Mouse (Mus musculus) layer of hippocampus, postnatal 10 days (tissue): ENCODE results near the gene Amigo2. TPM values are rescaled to one million over a fixed set of nuclear protein-coding genes. Genes with fewer than 3 reads are reported as not detected.

ENCODE experiments used
- DNase-seq, 2 experiments: peaks; one replicate each; pipeline ENCODE4 v3.0.0; 2021; ENCODE audit warnings: low spot score in 2 of 2
- total RNA-seq, 2 experiments: library from RNA; stranded (reverse); gene quantifications; 2 replicates each; pipeline ENCODE4 v1.2.3; 2021

Gene Amigo2
- total RNA-seq, 2 experiments from 2014 or later = 14.9 to 15.6 TPM

DNA sequence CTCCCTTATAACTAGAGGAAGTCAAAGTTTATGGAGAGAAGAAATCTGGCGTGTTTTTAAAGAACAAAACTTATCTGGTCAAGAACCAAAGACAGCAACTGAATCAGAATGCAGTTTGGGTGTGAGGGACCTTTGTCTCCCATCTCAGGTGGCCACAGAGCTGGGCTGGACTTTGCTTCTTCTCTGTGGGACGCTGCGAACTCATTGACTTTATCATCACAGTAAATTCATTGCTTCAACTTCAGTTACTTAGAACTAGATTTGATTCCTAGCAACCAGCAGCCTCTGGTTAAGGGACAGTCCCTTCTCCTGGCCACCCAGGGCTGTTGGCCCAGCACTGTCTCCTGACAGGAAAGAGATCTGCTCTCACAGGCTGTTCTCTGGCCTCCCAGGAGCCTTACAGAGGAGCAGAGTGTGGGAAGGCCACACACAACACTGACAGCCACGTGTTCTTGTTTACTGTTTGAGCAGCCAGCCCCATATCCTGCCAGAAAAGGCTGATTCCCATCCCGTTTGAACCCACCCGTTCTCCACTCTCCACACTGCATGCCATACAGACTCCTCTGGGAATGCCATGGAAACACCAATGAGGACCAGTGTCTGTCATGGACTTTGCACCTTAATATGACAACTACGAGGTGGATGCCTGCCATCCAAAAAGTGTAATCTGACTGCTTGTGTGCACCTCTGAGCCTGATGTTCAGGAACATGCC, 25.1 kb upstream of the Amigo2 start:
- DNase-seq = no peak

DNA sequence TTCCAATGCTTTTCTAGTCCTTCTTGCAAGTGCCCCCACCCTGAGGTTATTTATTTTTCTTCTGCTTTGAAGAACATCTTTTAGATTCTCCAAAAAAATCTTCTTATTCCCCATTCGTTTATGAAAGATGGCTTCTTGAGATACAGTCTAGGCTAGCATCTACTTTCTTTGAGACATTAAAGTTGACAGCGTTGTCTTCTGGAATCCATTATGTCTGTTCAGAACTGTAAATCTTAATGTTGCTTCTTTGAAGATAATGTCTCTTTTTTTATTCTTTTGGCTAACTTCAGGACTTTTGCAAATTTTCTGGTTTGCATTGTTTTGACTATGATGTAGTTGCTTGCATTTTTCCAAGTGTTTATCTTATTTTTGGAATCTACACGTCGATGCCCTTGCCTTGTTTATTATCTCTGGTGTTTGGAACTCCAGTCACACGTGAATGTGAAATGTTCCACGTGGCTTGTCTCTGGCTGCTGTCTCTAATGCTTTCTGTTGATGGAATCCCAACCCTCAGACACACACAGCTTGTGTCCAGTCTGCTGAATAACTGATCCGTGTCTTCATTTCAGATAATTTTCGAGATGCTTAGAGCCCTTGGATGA, 20.1 kb upstream of the Amigo2 start:
- DNase-seq = no peak

DNA sequence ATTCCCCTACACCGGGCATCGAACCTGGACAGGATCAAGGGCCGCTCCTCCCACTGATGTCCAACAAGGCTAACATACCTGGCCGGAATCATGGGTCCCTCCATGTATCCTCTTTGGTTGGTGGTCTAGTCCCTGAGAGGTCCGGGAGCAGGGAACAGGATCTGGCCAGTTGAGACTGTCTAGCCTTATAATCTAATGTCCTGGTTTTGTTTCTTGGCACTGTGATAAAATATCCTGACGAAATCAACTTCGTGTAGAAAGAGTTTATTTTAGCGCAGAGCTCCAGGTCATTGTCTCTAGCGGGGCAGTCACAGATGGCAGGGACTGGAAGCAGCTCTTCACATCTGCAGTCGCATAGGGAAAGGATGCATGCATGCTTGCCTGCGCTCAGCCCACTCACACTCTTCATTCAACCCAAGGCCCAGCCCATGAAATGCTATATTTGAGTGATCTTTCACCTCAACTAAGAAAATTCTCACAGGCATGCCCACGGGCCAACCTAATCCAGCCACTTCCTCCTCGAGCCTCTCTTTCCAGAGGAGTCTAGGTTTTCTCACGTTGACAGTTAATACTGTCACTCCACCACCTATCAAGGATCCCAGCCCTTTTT, 19.3 kb upstream of the Amigo2 start:
- DNase-seq = no peak

DNA sequence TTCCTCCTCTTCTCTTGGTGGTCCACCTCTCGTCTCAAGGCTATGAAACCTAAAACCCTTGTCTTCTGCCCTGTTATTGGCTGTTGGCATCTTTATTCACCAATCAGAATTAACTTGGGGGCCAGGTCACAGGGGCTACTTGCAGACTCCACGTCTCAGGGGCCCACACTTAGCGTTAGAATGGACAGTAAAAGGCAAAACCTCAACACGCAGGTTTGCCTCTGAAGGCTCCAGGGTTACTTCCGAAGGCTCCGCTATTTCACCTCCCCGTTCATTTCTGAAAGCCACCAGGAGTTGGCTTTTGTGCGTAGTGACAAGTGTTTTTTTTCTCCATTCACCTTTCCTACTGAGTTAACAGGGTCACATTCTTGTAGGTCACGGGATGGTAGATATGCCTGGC, 15.2 kb upstream of the Amigo2 start:
- DNase-seq = no peak

DNA sequence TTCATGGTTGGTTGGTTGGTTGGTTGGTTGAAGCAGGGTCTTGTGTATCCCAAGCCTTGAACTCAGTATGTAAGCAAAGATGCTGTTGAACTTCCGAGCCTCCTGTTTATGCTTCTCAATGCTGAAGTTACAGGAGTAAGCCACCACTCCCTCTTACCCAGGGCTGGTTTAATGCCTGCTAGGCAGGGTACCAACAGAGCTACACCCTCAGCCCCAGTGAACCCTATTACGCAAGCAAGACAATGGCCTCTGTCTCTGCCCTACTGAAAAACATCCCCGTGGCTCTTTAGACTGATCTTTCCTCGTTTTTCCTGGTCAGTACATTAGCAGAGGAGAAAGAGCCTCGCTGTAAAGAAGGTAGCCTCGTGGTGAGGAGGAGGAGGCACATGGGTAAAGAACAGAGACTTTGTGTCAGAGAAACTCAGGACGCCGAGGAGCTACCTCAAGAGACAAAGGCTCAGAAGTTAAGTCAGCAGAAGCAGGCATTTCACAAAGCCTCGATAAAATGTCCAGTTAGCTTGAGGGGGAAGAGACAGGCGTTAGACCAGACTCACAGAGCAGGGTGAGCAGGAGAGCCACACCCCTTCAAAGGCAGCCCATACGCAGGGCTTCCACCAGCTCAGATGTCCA, 13.0 kb upstream of the Amigo2 start:
- DNase-seq = no peak

DNA sequence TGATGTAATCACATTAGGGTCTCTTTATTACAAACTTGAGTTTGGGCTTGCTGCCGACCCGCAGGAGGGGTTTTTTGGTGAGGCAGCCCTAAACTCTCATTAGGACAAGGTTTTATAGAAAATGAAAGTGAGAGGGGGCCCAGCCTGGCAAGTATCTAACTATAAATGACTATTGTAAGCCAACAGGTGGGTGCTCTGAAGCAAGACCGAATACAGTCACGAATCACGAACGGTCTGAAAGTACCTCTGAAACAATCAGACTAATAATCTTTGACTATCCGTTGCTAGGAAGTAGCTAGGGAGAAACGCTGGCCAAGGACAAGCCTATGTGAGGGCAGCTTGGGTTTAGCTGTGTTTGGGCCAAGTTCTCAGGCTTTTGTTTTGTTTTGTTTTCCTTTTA, 12.2 kb upstream of the Amigo2 start:
- DNase-seq = no peak

DNA sequence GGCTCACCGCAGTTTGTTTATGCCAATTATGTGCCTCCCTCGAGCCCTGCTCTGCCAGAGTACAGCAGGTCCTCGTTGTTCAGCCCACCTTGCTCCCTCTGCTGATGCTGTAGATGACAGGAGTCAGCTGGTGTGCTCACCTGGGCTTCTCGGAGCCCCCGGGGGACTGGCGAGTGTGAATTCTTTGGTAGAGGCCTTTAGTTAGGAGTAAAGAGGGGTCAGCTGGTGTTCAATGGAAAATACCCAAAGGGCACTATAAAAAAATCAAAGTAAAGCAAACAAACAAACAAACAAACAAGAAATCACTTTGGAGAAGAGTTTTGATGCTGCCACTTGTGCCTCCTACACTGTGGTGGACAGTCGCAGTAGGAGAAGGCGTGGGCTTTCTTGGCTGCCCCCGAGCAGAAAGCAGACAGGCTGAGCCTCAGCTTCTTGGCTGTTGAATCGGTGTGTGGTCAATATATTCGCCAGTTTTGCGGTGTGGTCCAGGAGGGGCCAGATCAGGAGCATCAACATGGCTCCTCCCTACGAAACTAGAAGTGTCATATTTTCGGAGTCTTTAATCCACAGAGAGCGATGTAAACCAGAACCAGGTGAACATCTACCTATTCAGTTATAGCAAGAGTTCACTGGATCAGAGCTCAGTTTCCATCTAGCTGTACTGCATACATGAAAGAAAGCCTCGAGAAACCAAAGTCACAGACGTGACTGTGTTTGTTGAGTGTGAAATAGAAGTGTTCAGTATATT, 11.6 kb upstream of the Amigo2 start:
- DNase-seq = no peak

DNA sequence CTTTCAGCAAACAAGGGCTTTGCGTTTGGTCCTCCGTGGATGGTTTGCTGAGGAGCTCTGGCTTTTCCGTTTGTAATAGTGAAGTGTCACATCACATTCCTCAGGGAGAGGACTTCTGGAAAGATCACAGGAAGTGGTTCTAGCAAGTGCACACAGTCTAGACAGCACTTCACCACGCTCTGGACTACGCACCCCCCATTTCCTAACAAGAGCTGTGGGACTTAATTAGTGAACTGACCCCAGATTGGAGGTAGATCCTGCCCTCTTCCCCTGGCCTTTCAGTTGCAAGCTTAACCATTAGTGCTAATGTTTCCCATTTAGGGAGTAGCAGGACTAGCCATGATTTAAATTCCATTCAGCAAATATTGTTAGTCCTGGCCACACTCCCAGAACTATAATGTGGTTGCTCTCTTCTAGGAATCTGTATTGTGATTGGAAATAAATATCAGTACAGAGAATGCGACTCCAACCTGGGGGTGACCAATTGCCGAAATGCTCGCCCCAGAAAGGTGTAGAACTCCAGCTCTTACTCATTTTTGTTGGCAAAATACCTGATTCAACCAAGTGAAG, 10.2 kb upstream of the Amigo2 start:
- no peak for DNase-seq

DNA sequence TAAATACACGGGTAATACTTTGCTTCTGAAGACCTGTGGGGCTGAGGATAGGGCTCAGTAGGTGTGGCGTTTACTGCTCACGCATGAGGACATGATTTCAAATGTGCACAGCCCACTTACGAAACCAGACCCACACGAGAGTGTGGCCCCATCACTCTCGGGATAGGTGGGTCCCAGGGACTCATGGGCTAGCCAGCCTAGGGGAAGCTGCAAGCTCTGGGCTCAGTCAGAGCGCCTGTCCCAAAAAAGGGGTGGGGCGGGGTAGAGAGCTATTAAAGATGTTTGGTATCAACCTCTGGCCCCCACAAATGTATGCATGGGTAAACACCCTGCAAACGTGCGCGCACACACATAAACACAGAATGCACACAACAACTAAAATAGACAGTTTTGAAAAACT, 9.3 kb upstream of the Amigo2 start:
- no peak for DNase-seq

DNA sequence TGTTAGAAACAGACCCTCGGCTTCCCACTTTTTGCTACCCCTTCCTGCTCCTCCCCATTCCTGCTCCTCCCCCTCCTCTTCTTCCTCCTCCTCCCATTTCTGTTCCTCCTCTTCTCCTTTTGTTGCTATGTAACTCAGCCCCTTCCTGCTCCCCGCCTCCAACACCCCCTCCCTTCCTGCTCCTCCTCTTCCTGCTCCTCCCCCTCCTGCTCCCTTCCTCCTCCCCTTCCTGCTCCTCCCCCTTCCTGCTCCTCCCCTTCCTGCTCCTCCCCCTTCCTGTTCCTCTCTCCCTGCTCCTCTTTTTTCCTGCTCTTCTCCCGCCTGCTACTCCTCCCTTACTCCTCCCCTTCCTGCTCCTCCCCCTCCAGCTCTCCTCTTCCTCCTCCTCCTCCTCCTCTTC, 8.7 kb upstream of the Amigo2 start:
- no peak for DNase-seq

DNA sequence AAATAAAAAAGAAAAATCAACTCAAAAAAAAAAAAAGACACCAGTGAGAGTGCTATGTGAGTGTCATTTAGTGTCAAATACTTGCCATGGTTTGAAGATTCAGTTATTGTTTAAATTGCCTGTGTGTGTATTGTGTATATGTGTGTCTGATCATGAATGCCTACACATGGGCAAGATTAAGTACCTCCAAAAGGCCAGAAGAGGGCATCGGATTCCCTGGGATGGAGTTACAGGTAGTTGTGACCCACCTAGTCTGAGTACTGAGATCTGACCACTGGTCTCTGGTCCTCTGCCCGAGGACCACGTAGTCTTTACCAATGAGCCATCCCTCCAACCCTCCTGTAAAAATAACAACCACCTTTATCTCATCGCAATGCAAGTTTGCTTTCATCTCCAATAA, 7.3 kb upstream of the Amigo2 start:
- no peak for DNase-seq

DNA sequence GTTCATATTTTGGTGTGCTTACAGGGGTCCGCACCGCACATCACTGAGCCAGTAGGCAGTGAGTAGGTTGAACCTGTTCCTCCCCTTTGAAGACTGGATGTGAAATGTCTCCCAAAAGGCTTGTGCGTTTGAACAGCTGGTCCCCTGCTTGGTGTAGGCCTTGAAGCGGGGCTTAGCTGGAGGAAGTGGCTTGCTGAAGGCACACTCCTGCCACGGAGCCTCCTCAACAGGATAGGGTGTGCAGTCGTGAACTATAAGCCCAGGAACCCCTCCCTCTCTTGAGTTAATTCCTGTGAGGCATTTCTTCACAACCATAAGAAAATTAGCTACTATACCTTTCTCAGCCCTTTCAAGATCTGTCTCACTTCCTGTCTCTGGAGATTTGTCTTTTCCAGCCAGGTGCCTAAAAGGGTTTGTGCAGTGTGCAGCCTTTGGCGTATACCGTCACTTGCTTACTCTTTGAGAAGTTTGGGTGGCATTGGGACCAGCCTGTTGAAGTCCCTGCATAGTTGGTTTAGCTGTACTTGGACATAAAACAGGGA, 5.5 kb upstream of the Amigo2 start:
- no peak for DNase-seq

DNA sequence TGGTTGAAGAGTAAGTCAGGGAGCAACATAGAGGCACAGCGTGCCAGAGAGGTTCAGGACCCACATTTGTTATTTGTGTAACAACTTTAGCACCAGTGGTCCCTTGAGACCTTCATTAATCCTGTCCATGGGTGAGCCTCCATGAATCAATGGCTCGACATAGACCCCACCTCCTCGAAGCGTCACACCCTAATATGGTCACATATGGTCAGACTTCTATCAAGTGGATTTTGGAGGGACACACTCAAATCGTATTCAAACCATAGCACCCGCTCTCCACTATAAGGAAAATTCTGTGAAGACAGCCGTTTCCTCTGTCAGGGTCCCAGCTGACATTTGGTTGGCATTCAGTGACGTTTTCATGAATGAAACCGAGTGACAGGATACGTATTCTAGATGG, 2.2 kb upstream of the Amigo2 start:
- DNase-seq = no peak

DNA sequence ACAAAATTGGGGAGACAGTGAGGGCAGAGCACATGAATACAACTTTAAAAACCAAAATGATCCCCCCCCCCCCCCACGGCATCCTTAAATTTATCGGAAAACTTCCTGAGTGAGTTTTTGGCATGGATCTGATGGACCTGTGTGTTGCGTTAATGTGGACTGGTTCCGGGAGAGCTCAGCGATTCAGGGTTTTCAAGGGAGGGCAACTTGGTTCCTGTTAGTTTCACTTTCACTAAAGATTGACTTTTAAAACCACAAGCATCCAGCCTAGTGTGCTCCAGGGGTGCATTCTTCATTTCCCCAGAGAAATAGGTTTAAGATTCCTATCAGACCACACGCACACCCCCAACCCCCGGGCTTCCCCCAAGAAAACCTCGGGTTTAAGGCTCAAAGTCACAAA, 1.2 kb upstream of the Amigo2 start:
- no peak for DNase-seq

DNA sequence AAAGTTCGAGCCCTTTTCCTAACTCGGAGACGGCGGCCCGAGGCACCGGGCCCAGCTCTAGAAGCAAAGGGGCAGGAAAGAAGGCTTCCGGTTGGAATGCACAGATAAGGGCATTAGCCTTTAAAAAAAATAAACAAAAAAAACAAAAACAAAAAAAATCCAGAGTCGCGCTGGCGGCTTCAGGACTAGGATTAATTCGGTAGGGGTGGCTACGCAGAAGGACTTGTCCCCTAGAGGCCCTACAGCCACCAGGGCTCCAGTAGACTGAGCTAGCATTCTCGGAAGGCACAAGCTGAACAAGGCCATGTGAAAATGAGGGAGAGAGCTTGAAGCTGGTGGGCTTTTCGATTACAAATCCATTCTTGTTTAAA, 689 bp upstream of the Amigo2 start:
- peak in 1 of 2 experiments; percentile 26 for DNase-seq

DNA sequence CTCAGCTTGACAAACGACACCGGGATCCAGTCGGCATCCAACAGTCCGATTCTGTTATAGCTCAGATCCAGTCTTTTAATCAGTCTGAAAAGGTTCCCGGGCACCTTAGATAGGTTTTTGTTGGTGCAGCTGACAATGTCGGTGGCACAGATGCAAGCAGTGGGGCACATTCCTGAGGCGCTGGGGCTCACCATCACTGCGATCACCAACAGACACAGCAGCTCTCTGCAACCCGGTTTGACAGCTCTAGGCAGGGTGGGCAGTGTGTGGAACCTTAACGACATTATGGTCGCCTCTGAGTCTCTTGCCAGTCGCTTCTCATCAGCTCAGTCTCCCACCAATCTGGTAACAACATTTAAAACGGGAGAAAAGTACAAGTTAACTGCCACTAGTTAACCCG, 831 bp downstream of the Amigo2 start:
- DNase-seq = no peak

DNA sequence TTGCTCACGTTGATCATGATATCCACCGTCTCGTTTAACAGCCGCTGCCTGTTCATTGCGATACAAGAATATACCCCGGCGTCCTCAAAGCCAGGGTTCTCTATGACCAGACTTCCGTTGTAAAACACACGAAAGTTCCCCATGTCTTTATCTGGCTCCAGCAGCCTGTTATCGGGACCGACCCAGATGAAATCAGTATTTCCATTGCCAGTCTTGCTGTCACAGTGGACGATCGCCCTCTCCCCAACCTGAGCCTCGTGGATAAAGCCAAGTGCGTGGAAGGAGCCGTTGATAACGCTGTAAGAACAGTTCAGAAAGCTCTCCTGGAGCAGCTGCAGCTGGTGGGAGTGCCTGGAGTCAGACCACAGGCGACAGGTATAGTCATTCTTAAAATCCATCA, 1.7 kb downstream of the Amigo2 start:
- DNase-seq = no peak

DNA sequence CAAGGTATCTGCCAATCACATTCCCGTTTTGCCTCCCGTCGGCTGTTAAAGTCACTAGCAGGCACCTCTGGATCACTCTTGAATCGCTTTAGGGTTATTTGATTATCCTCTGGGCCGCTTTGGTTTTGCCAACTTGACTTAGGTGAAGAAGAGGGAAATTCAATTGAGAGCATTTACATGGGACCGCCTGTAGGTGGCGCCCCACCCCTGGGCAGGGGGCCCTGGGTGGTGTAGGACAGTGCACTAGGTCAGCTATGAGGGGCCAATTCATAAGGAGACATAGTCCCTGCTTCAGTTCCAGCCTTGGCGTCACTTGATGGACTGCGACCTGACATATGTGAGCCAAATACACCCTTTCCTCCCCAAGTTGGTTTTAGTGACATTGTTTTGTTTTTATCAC, 10.1 kb downstream of the Amigo2 start:
- DNase-seq = peak in 1 of 2 experiments; percentile 28

DNA sequence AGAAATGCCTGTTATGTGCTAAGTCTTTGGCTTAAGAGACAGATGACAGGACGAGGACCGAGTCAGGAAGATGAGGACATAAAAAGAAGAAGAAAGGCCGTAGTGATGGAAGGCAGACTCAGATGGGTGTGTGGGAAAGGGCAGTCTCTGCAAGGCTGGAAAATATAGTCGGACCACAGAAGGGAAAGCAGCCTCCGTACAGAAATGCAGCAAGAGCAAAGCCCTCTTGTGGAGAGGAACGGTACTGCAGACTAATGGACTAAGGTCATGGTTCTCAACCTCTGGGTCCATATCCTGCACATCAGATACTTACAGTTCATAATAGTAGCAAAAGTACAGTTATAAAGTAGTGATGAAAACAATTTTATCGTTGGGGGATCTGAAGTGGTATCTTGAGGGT, 11.9 kb downstream of the Amigo2 start:
- DNase-seq = peak; percentile 54 to 63

DNA sequence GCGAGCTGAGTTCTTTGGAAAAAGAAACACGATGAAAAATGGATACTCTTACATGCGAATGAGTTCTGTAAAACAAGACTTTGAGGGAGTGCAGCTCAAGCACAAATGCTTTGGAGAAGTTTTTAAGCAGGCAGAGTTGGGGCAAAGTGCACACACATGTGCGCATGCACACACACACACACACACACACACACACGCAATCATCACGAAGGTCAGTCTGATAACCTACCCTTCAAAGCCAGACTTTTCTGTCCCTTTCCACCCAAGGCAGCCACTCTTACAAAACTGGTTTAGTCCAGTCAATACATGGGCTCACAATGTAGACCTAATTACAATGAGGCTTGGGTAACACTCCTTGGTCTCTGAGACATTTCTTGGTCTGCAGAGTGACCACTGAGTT, 13.0 kb downstream of the Amigo2 start:
- DNase-seq = no peak

DNA sequence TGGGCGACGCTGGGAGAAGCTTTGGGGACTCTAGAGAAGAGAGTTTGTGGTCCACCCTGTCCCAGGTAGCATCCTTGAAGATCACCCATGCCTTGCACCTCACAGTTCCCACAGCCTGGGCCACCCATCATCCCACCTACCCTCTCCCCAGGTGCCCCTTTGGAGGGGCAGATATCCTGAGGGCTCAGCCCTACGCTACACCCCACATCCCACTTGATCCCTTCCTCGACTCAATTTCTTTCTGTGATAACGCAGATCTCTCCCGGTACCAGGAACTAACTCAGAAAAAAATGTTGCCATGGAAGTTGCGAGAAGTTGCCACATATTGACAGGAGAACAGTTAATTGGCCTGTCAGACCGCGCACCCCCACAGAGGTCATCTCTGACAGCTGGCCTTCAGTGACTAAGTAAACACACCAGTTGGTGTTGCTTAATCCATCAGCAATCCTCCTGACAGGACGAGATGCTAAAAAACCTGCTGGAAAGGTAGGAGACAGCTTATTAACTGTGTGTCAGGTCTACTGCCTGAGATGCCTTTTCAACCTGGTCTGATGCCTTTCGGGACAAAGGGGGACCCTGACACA, 17.5 kb downstream of the Amigo2 start:
- no peak for DNase-seq
